Mouse (Mus musculus) C2C12 (cell line): Measurements from ENCODE around the gene Ptprj.

Experiments used
- CTCF ChIP-seq: IDR thresholded peaks from one replicate; pipeline ENCODE4 v1.5.1; 2011; ENCODE audit not compliant: control insufficient read depth, insufficient read depth, insufficient read length
- FOSL1 ChIP-seq: IDR thresholded peaks from one replicate; pipeline ENCODE4 v1.8.0; 2011; ENCODE audit warnings: mild to moderate bottlenecking, low read length; ENCODE audit not compliant: poor library complexity, insufficient read depth, severe bottlenecking
- MYOG ChIP-seq: IDR thresholded peaks from one replicate; pipeline ENCODE4 v1.6.1; 2011; ENCODE audit not compliant: control insufficient read depth, insufficient read length; ENCODE audit errors: extremely low read depth

DNA sequence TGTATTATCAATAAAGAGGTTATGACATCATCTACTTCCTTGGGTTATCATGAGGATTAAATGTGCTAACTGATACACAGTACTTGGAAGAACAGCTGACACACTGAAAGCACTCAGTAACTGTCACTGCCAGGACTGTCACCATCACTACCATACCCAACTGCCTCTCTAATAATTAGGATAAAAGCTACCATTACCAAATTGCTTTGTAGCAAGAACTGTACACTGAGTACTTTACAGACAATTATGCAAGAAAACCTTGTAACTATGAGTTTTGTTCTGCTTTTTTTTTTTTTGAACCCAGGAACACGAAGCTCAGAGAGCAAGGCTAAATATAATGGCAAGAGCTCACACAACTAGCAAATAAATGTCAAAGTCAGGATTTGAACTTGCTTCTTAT, 58.5 kb downstream of the Ptprj start:
- TF ChIP-seq CTCF (no peak), FOSL1 (no peak), MYOG (no peak)
